Mouse (Mus musculus) duodenum, adult 2 months (tissue): ENCODE measurements around the gene 9130213A22Rik. TPM values are rescaled to one million over a fixed set of nuclear protein-coding genes. Genes with fewer than 3 reads are reported as not detected.

Source experiments
- polyA plus RNA-seq: library from polyadenylated mRNA; depleted of rRNA; stranded (reverse); fragments of >200 nt; gene quantifications from 2 replicates; pipeline ENCODE4 v1.2.3, GENCODE M21; 2012; ENCODE audit warnings: low replicate concordance; rRNA removed

The 9130213A22Rik gene
- polyA plus RNA-seq: 0.11 and 0.43 TPM in 2 replicates

GRCm38 (mm10) chr11:69122336-69122951 lies at the start of gene 9130213A22Rik:
TSS of gene 9130213A22Rik (minus strand) at chr11:69122589.

GRCm38 (mm10) chr11:69156800-69157199 lies 34.4 kb upstream of the 9130213A22Rik start, which contains the start of gene Alox12b:
TSS of gene Alox12b (plus strand) at chr11:69156989.

GRCm38 (mm10) chr11:69125852-69125918 lies 3.3 kb upstream of the 9130213A22Rik start, which contains the start of gene Aloxe3:
TSS of gene Aloxe3 (plus strand) at chr11:69125896.

GRCm38 (mm10) chr11:69120221-69121000 lies 2.0 kb downstream of the 9130213A22Rik start, which contains the start of gene Hes7:
TSS of gene Hes7 (plus strand) at chr11:69120404.

GRCm38 (mm10) chr11:69094697-69095429 lies 27.5 kb downstream of the 9130213A22Rik start, which contains the start of gene Per1:
TSS of gene Per1 (plus strand) at chr11:69095217.

GRCm38 (mm10) chr11:69088103-69088855 lies 34.1 kb downstream of the 9130213A22Rik start, which contains the start of gene Vamp2:
TSS of gene Vamp2 (plus strand) at chr11:69088490.

GRCm38 (mm10) chr11:69070590-69071222 lies 51.7 kb downstream of the 9130213A22Rik start, which contains the start of gene Tmem107:
TSS of gene Tmem107 (plus strand) at chr11:69070806.

Other genes with a start within 250 kb of the 9130213A22Rik start
- gene Rnf222, start 234.0 kb downstream of the 9130213A22Rik start, polyA plus RNA-seq: not detected in 2 replicates
- gene Rpl26, start 221.0 kb downstream of the 9130213A22Rik start, polyA plus RNA-seq: 172 and 364 TPM in 2 replicates
- gene Odf4, start 195.5 kb downstream of the 9130213A22Rik start, polyA plus RNA-seq: not detected in 2 replicates
- gene Arhgef15, start 165.1 kb downstream of the 9130213A22Rik start, polyA plus RNA-seq: 16.9 and 18.8 TPM in 2 replicates
- 17.1 and 22.0 TPM in 2 replicates for gene Slc25a35, start 154.5 kb downstream of the 9130213A22Rik start, polyA plus RNA-seq
- 29.7 and 31.1 TPM in 2 replicates for gene Rangrf, start 147.4 kb downstream of the 9130213A22Rik start, polyA plus RNA-seq
- gene Pfas, start 114.1 kb downstream of the 9130213A22Rik start, polyA plus RNA-seq: 6.7 and 7.2 TPM in 2 replicates
- 23.0 and 25.0 TPM in 2 replicates for gene Ctc1, start 106.7 kb downstream of the 9130213A22Rik start, polyA plus RNA-seq
- gene Aurkb, start 76.9 kb downstream of the 9130213A22Rik start, polyA plus RNA-seq: 27.8 and 56.2 TPM in 2 replicates
- gene Borcs6, start 62.9 kb downstream of the 9130213A22Rik start, polyA plus RNA-seq: 12.4 and 36.7 TPM in 2 replicates
- 15.0 and 29.3 TPM in 2 replicates for gene Tmem107, start 51.8 kb downstream of the 9130213A22Rik start, polyA plus RNA-seq
- 84.0 and 93.4 TPM in 2 replicates for gene Vamp2, start 34.1 kb downstream of the 9130213A22Rik start, polyA plus RNA-seq
- gene Per1, start 27.4 kb downstream of the 9130213A22Rik start, polyA plus RNA-seq: 12.0 and 17.6 TPM in 2 replicates
- gene Hes7, start 2.2 kb downstream of the 9130213A22Rik start, polyA plus RNA-seq: 1.7 and 2.1 TPM in 2 replicates
- gene Aloxe3, start 3.3 kb upstream of the 9130213A22Rik start, polyA plus RNA-seq: 0.20 and 0.79 TPM in 2 replicates
- not detected in 2 replicates for gene Alox12b, start 34.4 kb upstream of the 9130213A22Rik start, polyA plus RNA-seq
- not detected in 2 replicates for gene Alox8, start 75.3 kb upstream of the 9130213A22Rik start, polyA plus RNA-seq
- gene Gucy2e, start 114.4 kb upstream of the 9130213A22Rik start, polyA plus RNA-seq: not detected in 2 replicates
- 5.4 and 6.3 TPM in 2 replicates for gene Cntrob, start 201.2 kb upstream of the 9130213A22Rik start, polyA plus RNA-seq
- gene Trappc1, start 201.4 kb upstream of the 9130213A22Rik start, polyA plus RNA-seq: 17.3 and 18.7 TPM in 2 replicates
- gene Kcnab3, start 203.7 kb upstream of the 9130213A22Rik start, polyA plus RNA-seq: 0.50 and 0.82 TPM in 2 replicates
- 0.07 and 0.33 TPM in 2 replicates for gene Rnf227, start 217.9 kb upstream of the 9130213A22Rik start, polyA plus RNA-seq
- 136 and 171 TPM in 2 replicates for gene Chd3, start 246.8 kb upstream of the 9130213A22Rik start, polyA plus RNA-seq